Mouse (Mus musculus): ENCODE results near the gene Irgc1. TPM values are rescaled to one million over a fixed set of nuclear protein-coding genes. Genes with fewer than 3 reads are reported as not detected.

The Irgc1 gene
- not detected in 2 replicates for total RNA-seq (2014; rRNA removed)
- polyA plus RNA-seq (2015; fragmentation: Nextera tagmentation; extraction: Ambion mirVana): not detected in 2 replicates

- H3K4me2 ChIP-seq (ENCODE audit: low read depth, low read length): no peak within 1 kb of the TSS
- H3K27ac ChIP-seq: no peak within 1 kb of the TSS
- DNase-seq (ENCODE audit: low spot score) (no peak), ATAC-seq (no peak)
- no peak within 1 kb of the TSS for H3K9ac ChIP-seq (replicated peaks; ENCODE audit: low read length)
- no peak for TF ChIP-seq CTCF (IDR thresholded peaks at IDR 0.05; ENCODE audit: low read depth)
- H3K36me3 ChIP-seq (ENCODE audit: insufficient read depth, low read length): no peaks in the 10 kb centered on the region
- no peak within 1 kb of the TSS for H3K4me3 ChIP-seq (ENCODE audit: low read length)
- 83% methylated on average over 9 of the region's 9 CpGs for WGBS
- H3K27me3 ChIP-seq (ENCODE audit: insufficient read depth, low read length): no peaks in the 10 kb centered on the region
- no peaks in the 10 kb centered on the region for H3K4me1 ChIP-seq (ENCODE audit: insufficient read depth, low read length)
- no peaks in the 10 kb centered on the region for H3K9me3 ChIP-seq (ENCODE audit: low read length)
These were observed at the start of gene Irgc1 for GRCm38 (mm10) chr7:24451855-24452311. Gene Irgc1, minus strand, starts transcription at chr7:24452297.

GRCm38 (mm10) chr7:24501492-24501891, 49.4 kb upstream of the Irgc1 start:
- WGBS: 61% methylated on average over 21 of the region's 21 CpGs
- Histone ChIP-seq H3K4me3 (ENCODE audit: low read length) (no peak overlapping the region), H3K4me1 (ENCODE audit: insufficient read depth, low read length) (peaks cover 10% of the 10 kb centered on the region), H3K27ac (no peak overlapping the region), H3K36me3 (ENCODE audit: insufficient read depth, low read length) (0 out of 2 replicates have a peak, but pooled peaks cover 6% of the 10 kb centered on the region), H3K9me3 (ENCODE audit: low read length) (no peaks in the 10 kb centered on the region), H3K27me3 (ENCODE audit: insufficient read depth, low read length) (no peaks in the 10 kb centered on the region), H3K9ac (replicated peaks; ENCODE audit: low read length) (no peak overlapping the region), H3K4me2 (ENCODE audit: low read depth, low read length) (no peak overlapping the region)
- ATAC-seq: no peak
- TF ChIP-seq CTCF (IDR thresholded peaks at IDR 0.05; ENCODE audit: low read depth): peak; percentile 48
- DNase-seq (ENCODE audit: low spot score): no peak

GRCm38 (mm10) chr7:24500929-24501328, 48.8 kb upstream of the Irgc1 start:
- Histone ChIP-seq H3K27ac (no peak overlapping the region), H3K9ac (replicated peaks; ENCODE audit: low read length) (no peak overlapping the region), H3K4me3 (ENCODE audit: low read length) (no peak overlapping the region), H3K9me3 (ENCODE audit: low read length) (no peaks in the 10 kb centered on the region), H3K27me3 (ENCODE audit: insufficient read depth, low read length) (no peaks in the 10 kb centered on the region), H3K4me2 (ENCODE audit: low read depth, low read length) (no peak overlapping the region), H3K4me1 (ENCODE audit: insufficient read depth, low read length) (peaks cover 8% of the 10 kb centered on the region), H3K36me3 (ENCODE audit: insufficient read depth, low read length) (0 out of 2 replicates have a peak, but pooled peaks cover 6% of the 10 kb centered on the region)
- DNase-seq (ENCODE audit: low spot score) (peak; percentile 70), ATAC-seq (no peak)
- 42% methylated on average over 7 of the region's 7 CpGs for WGBS
- peak; percentile 63 for TF ChIP-seq CTCF (IDR thresholded peaks at IDR 0.05; ENCODE audit: low read depth)

GRCm38 (mm10) chr7:24499856-24500577, 47.9 kb upstream of the Irgc1 start:
- 27% methylated on average over 43 of the region's 43 CpGs for WGBS
- Histone ChIP-seq H3K4me3 (ENCODE audit: low read length) (no peak overlapping the region), H3K9ac (replicated peaks; ENCODE audit: low read length) (no peak overlapping the region), H3K9me3 (ENCODE audit: low read length) (no peaks in the 10 kb centered on the region), H3K4me2 (ENCODE audit: low read depth, low read length) (0 out of 2 replicates have a peak overlapping the region, but pooled peaks have one; percentile 16), H3K27ac (no peak overlapping the region), H3K36me3 (ENCODE audit: insufficient read depth, low read length) (0 out of 2 replicates have a peak, but pooled peaks cover 6% of the 10 kb centered on the region), H3K4me1 (ENCODE audit: insufficient read depth, low read length) (peaks cover 3% of the 10 kb centered on the region; the same call in 1 of the 2 replicates), H3K27me3 (ENCODE audit: insufficient read depth, low read length) (no peaks in the 10 kb centered on the region)
- DNase-seq (ENCODE audit: low spot score) (no peak), ATAC-seq (no peak)
- TF ChIP-seq CTCF (IDR thresholded peaks at IDR 0.05; ENCODE audit: low read depth): no peak

- Histone ChIP-seq H3K9ac (replicated peaks; ENCODE audit: low read length) (no peak overlapping the region), H3K4me3 (ENCODE audit: low read length) (no peak overlapping the region), H3K4me1 (ENCODE audit: insufficient read depth, low read length) (peaks cover 20% of the 10 kb centered on the region; the same call in 1 of the 2 replicates), H3K36me3 (ENCODE audit: insufficient read depth, low read length) (no peaks in the 10 kb centered on the region), H3K9me3 (ENCODE audit: low read length) (no peaks in the 10 kb centered on the region), H3K4me2 (ENCODE audit: low read depth, low read length) (no peak overlapping the region), H3K27me3 (ENCODE audit: insufficient read depth, low read length) (no peaks in the 10 kb centered on the region), H3K27ac (peak overlapping the region; percentile 86)
- TF ChIP-seq CTCF (IDR thresholded peaks at IDR 0.05; ENCODE audit: low read depth): no peak
- 63% methylated on average over 8 of the region's 8 CpGs for WGBS
- ATAC-seq: no peak
- DNase-seq (ENCODE audit: low spot score): no peak
These were observed 36.2 kb upstream of the Irgc1 start for GRCm38 (mm10) chr7:24488303-24488702.

GRCm38 (mm10) chr7:24487403-24487802, 35.3 kb upstream of the Irgc1 start:
- ATAC-seq (peak; percentile 48; the same call in 1 of the 2 replicates), DNase-seq (ENCODE audit: low spot score) (peak; percentile 49)
- H3K9me3 ChIP-seq (ENCODE audit: low read length): no peaks in the 10 kb centered on the region
- no peaks in the 10 kb centered on the region for H3K36me3 ChIP-seq (ENCODE audit: insufficient read depth, low read length)
- no peak overlapping the region for H3K4me3 ChIP-seq (ENCODE audit: low read length)
- H3K4me2 ChIP-seq (ENCODE audit: low read depth, low read length): peak overlapping the region; percentile 56
- peaks cover 20% of the 10 kb centered on the region; the same call in 1 of the 2 replicates for H3K4me1 ChIP-seq (ENCODE audit: insufficient read depth, low read length)
- peak overlapping the region; percentile 28; the same call in 1 of the 2 replicates for H3K9ac ChIP-seq (replicated peaks; ENCODE audit: low read length)
- 15% methylated on average over 3 of the region's 3 CpGs for WGBS
- no peak for TF ChIP-seq CTCF (IDR thresholded peaks at IDR 0.05; ENCODE audit: low read depth)
- H3K27ac ChIP-seq: peak overlapping the region; percentile 86
- no peaks in the 10 kb centered on the region for H3K27me3 ChIP-seq (ENCODE audit: insufficient read depth, low read length)
